Mouse (Mus musculus) midbrain, embryonic 12.5 days (tissue): ENCODE results near the gene March7. TPM values are rescaled to one million over a fixed set of nuclear protein-coding genes. Genes with fewer than 3 reads are reported as not detected.

ENCODE experiments used
- ATAC-seq: fragments of 200-750 bp; cut with Nextera tagmentation; 2 replicates; pipeline ENCODE4 v1.8.0; 2017; ENCODE audit warnings: low read depth, moderate TSS enrichment, moderate library complexity; ENCODE audit not compliant: low FRiP score
- H3K27ac ChIP-seq: fragments of 300-500 bp; sonication (generic); replicated peaks from 2 replicates; pipeline ENCODE4 v1.5.1; 2016; ENCODE audit warnings: mild to moderate bottlenecking
- H3K27me3 ChIP-seq: fragments of 300-500 bp; sonication (generic); 2 replicates; pipeline ENCODE4 v1.6.1; 2016; ENCODE audit warnings: mild to moderate bottlenecking
- H3K36me3 ChIP-seq: fragments of 300-500 bp; sonication (generic); 2 replicates; pipeline ENCODE4 v1.6.1; 2016
- H3K4me1 ChIP-seq: fragments of 300-500 bp; sonication (generic); 2 replicates; pipeline ENCODE4 v1.6.1; 2016
- H3K4me2 ChIP-seq: fragments of 300-500 bp; sonication (generic); replicated peaks from 2 replicates; pipeline ENCODE4 v1.6.1; 2016; ENCODE audit warnings: mild to moderate bottlenecking, moderate library complexity
- H3K4me3 ChIP-seq: fragments of 300-500 bp; sonication (generic); 2 replicates; pipeline ENCODE4 v1.5.1; 2016; ENCODE audit warnings: mild to moderate bottlenecking
- H3K9ac ChIP-seq: fragments of 300-500 bp; sonication (generic); replicated peaks from 2 replicates; pipeline ENCODE4 v1.6.1; 2016; ENCODE audit warnings: mild to moderate bottlenecking, moderate library complexity
- H3K9me3 ChIP-seq: fragments of 300-500 bp; sonication (generic); 2 replicates; pipeline ENCODE4 v1.6.1; 2016; ENCODE audit warnings: mild to moderate bottlenecking
- WGBS: fragments of 180-500 bp; shearing (Covaris S2); methylation state at CpG from one replicate; pipeline ENCODE4 v1.1.7; 2016; 5-methylcytosine and 5-hydroxymethylcytosine counted together
- polyA plus RNA-seq: library from polyadenylated mRNA; unstranded; fragments of >200 nt; fragmentation: Nextera tagmentation; extraction: Ambion mirVana; gene quantifications from 2 replicates; pipeline ENCODE4 v1.2.1, GENCODE M21; 2016

Gene March7
- polyA plus RNA-seq: 96.9 and 103 TPM in 2 replicates

DNA sequence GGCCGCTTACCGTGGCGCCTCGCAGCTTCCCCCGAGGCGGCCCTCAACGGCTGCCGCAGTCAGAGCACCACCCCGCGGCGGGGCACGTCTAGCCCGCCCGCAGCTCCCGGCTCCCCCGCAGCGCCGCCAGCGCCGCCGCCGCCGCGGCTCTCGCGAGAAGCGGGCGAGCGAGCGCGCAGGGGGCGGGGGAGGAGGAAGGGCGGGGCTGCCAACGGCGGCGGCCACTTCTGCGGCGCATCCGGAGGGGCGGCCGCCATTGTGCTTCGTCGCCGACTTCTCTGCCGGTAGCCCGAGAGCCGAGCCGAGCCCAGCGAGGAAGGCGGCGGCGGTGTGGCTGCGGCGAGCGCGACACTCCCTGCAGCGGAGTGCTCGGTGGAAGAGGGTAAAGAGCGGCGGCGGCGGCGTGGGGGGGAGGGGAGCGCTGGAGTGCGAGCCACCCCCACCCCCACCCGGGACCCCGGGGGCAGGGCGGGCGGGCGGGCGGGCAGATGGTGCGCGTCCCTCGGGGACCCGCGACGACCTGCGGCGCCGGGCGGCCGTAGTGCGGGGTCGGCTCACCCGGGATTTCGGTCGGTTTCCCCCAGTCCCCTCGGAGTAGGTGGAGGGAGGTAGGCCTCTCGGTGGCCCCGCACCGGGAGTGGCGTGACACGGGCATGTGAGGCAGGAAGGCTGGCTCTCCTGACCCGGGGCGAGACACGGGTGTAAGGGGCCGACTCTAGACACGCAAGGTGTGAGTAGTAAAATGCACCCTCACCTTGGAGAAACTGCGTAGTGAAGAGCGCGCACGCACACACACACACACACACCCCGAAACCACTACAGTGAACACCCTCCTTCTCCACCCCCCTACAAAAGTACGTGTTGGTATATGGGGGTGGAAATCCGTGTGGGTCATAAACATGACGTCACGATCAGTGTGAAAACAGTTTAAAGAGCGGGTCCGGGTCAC, at the start of gene March7, which contains the start of gene Baz2b:
Gene March7 (plus strand): TSS at position 185 of the 949 bp plus-strand sequence.
Gene Baz2b (minus strand): TSS at position 137 of the 949 bp plus-strand sequence.
- Histone ChIP-seq H3K4me3 (peak within 1 kb of the TSS; percentile 91), H3K4me1 (peaks cover 23% of the 10 kb centered on the region), H3K27me3 (peaks cover 5% of the 10 kb centered on the region; the same call in 1 of the 2 replicates), H3K27ac (peak within 1 kb of the TSS; percentile 95), H3K36me3 (0 out of 2 replicates have a peak, but pooled peaks cover 4% of the 10 kb centered on the region), H3K9me3 (no peaks in the 10 kb centered on the region), H3K4me2 (peak within 1 kb of the TSS; percentile 77), H3K9ac (peak within 1 kb of the TSS; percentile 94)
- under 1% methylated on average over 68 of the region's 109 CpGs for WGBS
- peak; percentile 93 for ATAC-seq

DNA sequence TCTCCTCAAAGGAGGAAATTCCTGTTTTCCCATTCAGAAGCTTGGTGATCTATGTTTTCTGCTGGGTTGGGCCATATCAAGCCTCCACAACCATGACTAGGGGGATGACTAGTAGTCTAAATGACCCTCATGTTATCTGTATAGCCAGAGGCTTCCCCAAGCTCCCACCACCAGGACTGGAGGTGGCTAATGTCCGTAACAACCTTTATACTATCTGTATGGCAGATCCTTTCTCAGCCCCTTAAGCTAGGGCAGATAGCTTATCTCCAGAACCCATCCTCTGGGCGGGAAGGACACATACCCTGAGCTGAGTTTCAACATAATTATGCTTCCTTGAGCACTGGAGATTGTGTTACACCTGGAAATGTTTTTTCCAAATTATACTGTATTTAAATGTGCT, 45.9 kb upstream of the March7 start:
- 86% methylated on average over 2 of the region's 2 CpGs for WGBS
- Histone ChIP-seq H3K9me3 (0 out of 2 replicates have a peak, but pooled peaks cover 3% of the 10 kb centered on the region), H3K27ac (no peak overlapping the region), H3K4me3 (no peak overlapping the region), H3K4me2 (no peak overlapping the region), H3K27me3 (no peaks in the 10 kb centered on the region), H3K9ac (no peak overlapping the region), H3K36me3 (no peaks in the 10 kb centered on the region), H3K4me1 (no peaks in the 10 kb centered on the region)
- ATAC-seq: no peak

GRCm38 (mm10) chr2:60165679-60166078, 44.0 kb upstream of the March7 start:
- Histone ChIP-seq H3K36me3 (no peaks in the 10 kb centered on the region), H3K4me2 (no peak overlapping the region), H3K4me1 (no peaks in the 10 kb centered on the region), H3K27ac (no peak overlapping the region), H3K9ac (no peak overlapping the region), H3K9me3 (0 out of 2 replicates have a peak, but pooled peaks cover 3% of the 10 kb centered on the region), H3K4me3 (no peak overlapping the region), H3K27me3 (no peaks in the 10 kb centered on the region)
- WGBS: 93% methylated on average over 11 of the region's 11 CpGs
- ATAC-seq: no peak

GRCm38 (mm10) chr2:60166878-60167277, 42.8 kb upstream of the March7 start:
- H3K27ac ChIP-seq: no peak overlapping the region
- H3K36me3 ChIP-seq: no peaks in the 10 kb centered on the region
- H3K4me2 ChIP-seq: no peak overlapping the region
- H3K9ac ChIP-seq: no peak overlapping the region
- 92% methylated on average over 4 of the region's 4 CpGs for WGBS
- no peak for ATAC-seq
- H3K27me3 ChIP-seq: no peaks in the 10 kb centered on the region
- H3K4me3 ChIP-seq: no peak overlapping the region
- H3K4me1 ChIP-seq: no peaks in the 10 kb centered on the region
- 0 out of 2 replicates have a peak, but pooled peaks cover 3% of the 10 kb centered on the region for H3K9me3 ChIP-seq

- WGBS: 82% methylated on average over 7 of the region's 7 CpGs
- no peaks in the 10 kb centered on the region for H3K36me3 ChIP-seq
- ATAC-seq: no peak
- no peaks in the 10 kb centered on the region for H3K27me3 ChIP-seq
- H3K27ac ChIP-seq: no peak overlapping the region
- H3K4me3 ChIP-seq: no peak overlapping the region
- H3K9ac ChIP-seq: no peak overlapping the region
- H3K9me3 ChIP-seq: no peaks in the 10 kb centered on the region
- H3K4me1 ChIP-seq: 0 out of 2 replicates have a peak, but pooled peaks cover 3% of the 10 kb centered on the region
- no peak overlapping the region for H3K4me2 ChIP-seq
Observed at GRCm38 (mm10) chr2:60171786-60172530, 37.7 kb upstream of the March7 start.

DNA sequence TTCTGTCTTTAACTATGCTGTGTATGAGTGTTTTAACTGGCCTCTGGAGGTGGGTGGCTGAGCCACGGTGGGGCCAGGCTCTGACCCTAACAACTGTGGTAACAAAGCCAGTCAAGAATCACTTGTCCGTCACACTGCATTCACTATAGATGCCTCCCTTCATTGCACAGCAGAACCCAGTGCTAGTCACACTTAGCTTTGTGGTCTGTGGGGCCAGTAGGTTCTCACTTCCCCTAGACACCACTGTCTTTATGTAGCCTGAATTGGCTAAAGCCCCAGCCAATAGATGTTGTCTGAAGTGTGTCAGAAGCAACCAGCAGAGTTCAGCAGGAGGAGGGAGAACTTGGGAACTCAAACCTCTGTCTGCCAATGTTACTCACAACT, 37.2 kb upstream of the March7 start:
- Histone ChIP-seq H3K36me3 (no peaks in the 10 kb centered on the region), H3K27ac (no peak overlapping the region), H3K4me1 (0 out of 2 replicates have a peak, but pooled peaks cover 3% of the 10 kb centered on the region), H3K4me3 (no peak overlapping the region), H3K9me3 (no peaks in the 10 kb centered on the region), H3K27me3 (no peaks in the 10 kb centered on the region), H3K4me2 (no peak overlapping the region), H3K9ac (no peak overlapping the region)
- WGBS: 71% methylated on average over 2 of the region's 2 CpGs
- no peak for ATAC-seq

DNA sequence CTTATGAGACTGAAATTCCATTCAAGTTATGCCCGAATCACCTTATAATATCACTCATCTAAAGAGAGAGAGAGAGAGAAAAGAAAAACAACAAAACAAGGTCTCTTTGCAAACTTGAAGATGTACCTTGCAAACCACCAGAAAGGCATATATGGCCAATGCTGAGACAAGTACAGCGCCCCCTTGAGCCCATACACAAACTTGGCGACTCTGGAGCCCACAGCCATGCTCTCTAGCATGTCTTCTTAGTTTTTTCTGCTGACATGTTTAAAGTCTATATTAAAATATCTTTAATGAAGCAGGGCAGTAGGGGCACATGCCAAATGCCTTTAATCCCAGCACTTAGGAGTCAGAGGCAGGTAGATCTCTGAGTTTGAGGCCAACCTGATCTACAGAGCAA, 36.5 kb upstream of the March7 start:
- Histone ChIP-seq H3K4me3 (no peak overlapping the region), H3K27ac (no peak overlapping the region), H3K9me3 (no peaks in the 10 kb centered on the region), H3K36me3 (no peaks in the 10 kb centered on the region), H3K4me1 (0 out of 2 replicates have a peak, but pooled peaks cover 3% of the 10 kb centered on the region), H3K9ac (no peak overlapping the region), H3K4me2 (no peak overlapping the region), H3K27me3 (no peaks in the 10 kb centered on the region)
- no peak for ATAC-seq
- WGBS: 57% methylated on average over 3 of the region's 3 CpGs

GRCm38 (mm10) chr2:60173595-60173994, 36.1 kb upstream of the March7 start:
- H3K27ac ChIP-seq: no peak overlapping the region
- WGBS: 91% methylated on average over 4 of the region's 4 CpGs
- no peak overlapping the region for H3K4me3 ChIP-seq
- H3K9ac ChIP-seq: no peak overlapping the region
- H3K27me3 ChIP-seq: no peaks in the 10 kb centered on the region
- H3K4me1 ChIP-seq: 0 out of 2 replicates have a peak, but pooled peaks cover 3% of the 10 kb centered on the region
- no peak overlapping the region for H3K4me2 ChIP-seq
- H3K36me3 ChIP-seq: no peaks in the 10 kb centered on the region
- no peaks in the 10 kb centered on the region for H3K9me3 ChIP-seq
- ATAC-seq: no peak

- Histone ChIP-seq H3K4me2 (no peak overlapping the region), H3K9ac (no peak overlapping the region), H3K4me1 (0 out of 2 replicates have a peak, but pooled peaks cover 3% of the 10 kb centered on the region), H3K27ac (no peak overlapping the region), H3K4me3 (no peak overlapping the region), H3K9me3 (no peaks in the 10 kb centered on the region), H3K36me3 (no peaks in the 10 kb centered on the region), H3K27me3 (no peaks in the 10 kb centered on the region)
- no peak for ATAC-seq
- WGBS: 96% methylated on average over 3 of the region's 4 CpGs
Observed at GRCm38 (mm10) chr2:60175078-60175477, 34.6 kb upstream of the March7 start.

DNA sequence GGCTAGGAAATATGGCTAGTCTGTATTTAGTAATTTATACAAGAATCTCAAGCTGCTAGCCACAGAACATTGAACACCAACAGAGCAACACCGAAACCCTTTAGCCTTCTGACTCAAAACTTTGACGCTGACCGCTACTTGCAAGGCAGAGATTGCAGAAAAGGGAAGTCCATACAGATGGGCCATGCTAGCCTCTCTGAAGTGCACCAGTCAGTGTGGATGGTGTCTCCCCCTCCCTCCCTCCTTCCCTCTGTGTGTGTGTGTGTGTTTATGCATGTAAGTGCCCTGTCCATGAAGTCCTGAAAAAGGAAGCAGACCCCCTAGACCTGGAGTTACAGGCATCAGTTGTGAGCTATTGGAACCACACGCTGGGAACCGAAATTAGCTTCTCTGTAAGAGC, 33.6 kb upstream of the March7 start:
- no peaks in the 10 kb centered on the region for H3K9me3 ChIP-seq
- 85% methylated on average over 5 of the region's 5 CpGs for WGBS
- no peak overlapping the region for H3K27ac ChIP-seq
- no peaks in the 10 kb centered on the region for H3K36me3 ChIP-seq
- H3K4me1 ChIP-seq: 0 out of 2 replicates have a peak, but pooled peaks cover 3% of the 10 kb centered on the region
- ATAC-seq: no peak
- H3K4me3 ChIP-seq: no peak overlapping the region
- no peak overlapping the region for H3K9ac ChIP-seq
- H3K27me3 ChIP-seq: no peaks in the 10 kb centered on the region
- H3K4me2 ChIP-seq: no peak overlapping the region

- Histone ChIP-seq H3K27me3 (no peaks in the 10 kb centered on the region), H3K4me3 (no peak overlapping the region), H3K4me2 (no peak overlapping the region), H3K9me3 (no peaks in the 10 kb centered on the region), H3K4me1 (no peaks in the 10 kb centered on the region), H3K9ac (no peak overlapping the region), H3K36me3 (no peaks in the 10 kb centered on the region), H3K27ac (no peak overlapping the region)
- no peak for ATAC-seq
- 81% methylated on average over 3 of the region's 3 CpGs for WGBS
Observed at GRCm38 (mm10) chr2:60177490-60177889, 32.2 kb upstream of the March7 start.

GRCm38 (mm10) chr2:60181696-60182095, 28.0 kb upstream of the March7 start:
- H3K9me3 ChIP-seq: no peaks in the 10 kb centered on the region
- WGBS: 57% methylated on average over 2 of the region's 2 CpGs
- no peaks in the 10 kb centered on the region for H3K36me3 ChIP-seq
- no peaks in the 10 kb centered on the region for H3K4me1 ChIP-seq
- H3K27ac ChIP-seq: no peak overlapping the region
- H3K9ac ChIP-seq: no peak overlapping the region
- H3K27me3 ChIP-seq: no peaks in the 10 kb centered on the region
- ATAC-seq: no peak
- no peak overlapping the region for H3K4me2 ChIP-seq
- H3K4me3 ChIP-seq: no peak overlapping the region
